Mouse (Mus musculus) gastrocnemius, postnatal 4 days (tissue): ENCODE measurements around the gene Olfr1391. TPM values are rescaled to one million over a fixed set of nuclear protein-coding genes. Genes with fewer than 3 reads are reported as not detected.
"Not testable (repeated sequence)": the region's sequence is repeated elsewhere in the genome, so short reads cannot be mapped to it uniquely, and the experiment has no call there.

Source experiments
- DNase-seq, 2 experiments: peaks; one replicate each; pipeline ENCODE4 v3.0.0; 2021 to 2022; ENCODE audit warnings: low spot score in 2 of 2, mixed read lengths in 2 of 2
- long read RNA-seq, 2 experiments: library from polyadenylated mRNA; stranded (forward); transcript quantifications; one replicate each; pipeline ENCODE4 v2.0.0; 2021
- total RNA-seq, 2 experiments: library from RNA; stranded (reverse); gene quantifications; 2 replicates each; pipeline ENCODE4 v1.2.3; 2021

Olfr1391 gene
- not detected for total RNA-seq
- long read RNA-seq, experiment 1: 0 reads
- long read RNA-seq, experiment 2: 0 reads

GRCm38 (mm10) chr11:49322442-49322841 lies at the start of gene Olfr1391:
Olfr1391 (plus strand) TSS chr11:49322742.
- DNase-seq: no peak

DNA sequence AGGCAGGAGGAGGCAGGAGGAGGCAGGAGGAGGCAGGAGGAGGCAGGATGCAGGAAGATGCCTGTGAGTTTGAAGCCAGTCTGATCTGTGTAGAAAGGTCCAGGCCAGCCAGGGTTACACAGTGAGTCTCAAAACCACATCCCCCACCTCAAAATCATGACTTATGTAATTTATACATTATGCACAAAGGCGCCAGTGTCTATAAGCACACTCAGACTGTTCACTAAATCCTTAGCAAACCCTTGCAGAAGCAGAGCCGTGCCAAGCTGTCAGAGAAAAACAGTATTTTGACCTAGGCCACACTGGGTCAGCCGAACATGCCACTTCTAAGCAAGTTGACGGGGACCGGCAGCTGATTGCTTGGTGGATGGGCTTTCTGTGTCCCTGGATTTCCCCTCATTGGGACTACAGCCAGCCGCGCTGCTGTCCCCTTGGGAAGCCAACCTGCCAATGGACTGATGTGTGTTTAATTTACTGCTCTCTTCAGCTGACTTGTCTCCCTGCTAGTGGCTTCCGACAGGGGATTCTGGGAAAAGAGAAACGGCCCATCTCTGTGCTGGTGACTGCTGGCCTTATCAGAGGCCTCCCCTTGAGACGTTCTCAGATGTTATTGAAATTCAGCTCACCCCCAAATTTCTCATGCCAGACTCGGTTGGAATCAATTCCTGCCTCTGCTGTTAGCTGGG lies 48.6 kb upstream of the Olfr1391 start:
- DNase-seq: no peak

- no peak for DNase-seq
Measured at GRCm38 (mm10) chr11:49278222-49278621, 44.3 kb upstream of the Olfr1391 start, which contains the start of gene Olfr1393. Olfr1393 (plus strand) TSS chr11:49278304.

DNA sequence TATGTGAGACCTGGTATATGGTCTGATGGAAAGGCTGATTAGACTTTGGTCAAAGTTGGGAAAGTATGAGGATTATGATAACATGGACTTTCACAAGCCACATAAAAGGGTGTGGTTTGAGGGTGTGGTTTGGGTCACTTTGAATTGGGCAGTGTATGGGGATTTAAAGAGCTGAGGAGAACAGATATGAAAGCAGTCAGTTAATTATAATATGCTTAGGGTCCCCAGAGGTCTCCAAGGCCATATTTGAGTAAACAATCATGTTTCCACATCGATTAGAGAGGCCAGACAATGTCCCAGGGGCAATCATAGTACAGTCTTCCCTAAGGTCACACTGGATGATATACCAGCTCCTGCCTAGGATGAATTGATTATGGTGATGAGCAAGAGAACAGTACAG lies 37.6 kb upstream of the Olfr1391 start, which contains the start of gene Olfr1392:
Olfr1392 (plus strand) TSS at position 301 of the 400 bp plus-strand sequence.
- DNase-seq: not testable (repeated sequence)

DNA sequence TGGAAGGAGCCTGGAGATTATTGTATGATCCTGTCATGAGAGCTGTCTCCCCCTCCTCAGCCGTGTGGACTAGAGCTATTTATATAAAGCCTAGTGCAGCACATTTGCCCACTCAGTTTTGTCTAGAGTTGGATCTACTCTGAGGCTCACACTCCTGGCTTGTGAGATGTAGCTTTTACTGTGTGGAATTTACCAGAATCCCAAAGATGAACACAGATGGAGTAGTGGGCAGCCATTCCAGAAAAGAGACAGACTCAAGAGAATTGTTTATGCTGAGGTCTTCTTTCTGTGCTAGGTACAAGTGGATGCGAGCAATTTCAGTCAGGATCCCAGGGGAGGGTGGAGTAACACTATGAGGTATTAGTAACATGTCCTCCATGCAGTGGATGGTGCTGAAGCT lies 35.3 kb upstream of the Olfr1391 start:
- no peak for DNase-seq

DNA sequence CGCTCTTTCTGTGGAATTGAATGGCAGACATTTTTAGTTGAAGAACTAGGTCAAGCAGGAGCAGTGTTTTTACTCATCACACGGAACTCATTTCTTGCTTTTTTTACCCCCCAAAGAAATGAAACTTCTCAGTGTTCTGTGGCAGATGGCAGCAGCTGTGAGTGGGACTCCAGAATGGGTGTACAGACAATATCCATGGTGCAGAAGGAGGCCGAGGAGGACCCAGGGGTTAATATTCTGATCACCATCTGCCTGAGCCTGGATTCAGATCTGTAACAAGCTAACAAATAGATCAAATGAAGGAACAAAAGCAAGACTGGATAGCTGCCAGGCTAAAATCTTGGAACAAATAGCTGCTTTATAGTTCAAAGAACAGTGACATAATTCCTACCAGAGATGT lies 29.8 kb upstream of the Olfr1391 start:
- no peak for DNase-seq

- no peak for DNase-seq
Measured at GRCm38 (mm10) chr11:49304441-49304840, 18.1 kb upstream of the Olfr1391 start, which contains the start of gene Olfr10. Olfr10 (plus strand) TSS chr11:49304741.

- DNase-seq: not testable (repeated sequence)
Measured at GRCm38 (mm10) chr11:49308547-49308946, 14.0 kb upstream of the Olfr1391 start.

GRCm38 (mm10) chr11:49326726-49327125 lies 4.2 kb downstream of the Olfr1391 start:
- DNase-seq: no peak

- DNase-seq: no peak
Measured at GRCm38 (mm10) chr11:49329686-49330085, 7.1 kb downstream of the Olfr1391 start.

DNA sequence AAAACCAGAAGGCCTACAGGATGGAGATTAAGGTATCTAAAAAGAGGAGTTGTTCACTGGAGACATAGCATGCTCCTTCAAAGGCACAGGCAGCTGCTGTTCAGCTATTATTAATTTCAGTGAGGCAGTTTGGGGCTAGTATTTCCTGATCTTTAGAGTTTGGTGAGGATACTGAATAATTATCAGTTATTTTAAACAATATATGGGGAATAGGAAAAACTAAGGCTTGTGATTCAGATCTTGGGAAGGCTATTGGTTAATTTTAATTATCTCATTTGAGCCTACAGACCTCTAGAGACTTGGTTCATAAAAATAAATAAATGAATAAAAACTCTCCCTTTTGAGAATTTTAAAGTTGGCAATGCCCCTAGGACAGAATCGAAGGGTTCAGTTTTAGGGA lies 12.3 kb downstream of the Olfr1391 start, which contains the start of gene Olfr1390:
Olfr1390 (plus strand) TSS at position 301 of the 400 bp plus-strand sequence.
- no peak for DNase-seq

DNA sequence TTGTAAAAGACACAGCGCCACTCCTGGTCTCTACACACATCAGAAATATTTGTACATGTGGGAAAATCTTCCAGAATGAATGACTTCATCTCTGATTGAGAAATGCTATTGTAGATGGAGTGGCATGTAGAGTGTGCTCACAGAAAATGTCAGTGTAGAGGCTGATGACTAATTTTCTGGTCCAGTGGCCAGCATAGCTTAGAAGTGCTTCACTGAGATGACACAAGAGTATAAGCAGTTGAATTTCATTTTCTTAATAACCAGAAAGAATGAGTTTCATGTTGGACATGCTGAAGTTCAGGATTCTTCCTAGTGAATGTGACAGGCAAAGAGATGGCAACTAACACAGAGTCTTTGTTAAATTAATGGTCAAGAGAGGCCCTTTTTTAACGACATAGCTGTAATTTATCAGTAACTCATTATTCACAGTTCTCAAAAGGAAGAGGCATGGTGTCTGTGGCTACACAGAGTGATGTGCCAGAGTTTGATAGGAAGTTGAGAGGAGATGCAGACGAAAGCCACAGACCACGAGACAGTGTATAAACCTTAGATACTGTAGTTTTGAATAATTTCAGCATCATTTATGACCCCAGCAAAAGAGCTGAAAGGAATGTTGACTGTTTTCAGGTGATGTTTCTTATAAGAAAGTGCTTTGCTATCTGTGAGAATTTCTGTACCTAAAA lies 14.7 kb downstream of the Olfr1391 start:
- DNase-seq: no peak

Other genes with a start within 250 kb of the Olfr1391 start
- gene Ifi47, start 246.2 kb upstream of the Olfr1391 start, total RNA-seq: 1 to 10 TPM; 1.6 to 2.1 TPM
- under 1 TPM in 1 of 2 experiments, not detected in 1; 0.27 TPM for gene Olfr1396, start 207.9 kb upstream of the Olfr1391 start, total RNA-seq
- gene Olfr1395, start 180.5 kb upstream of the Olfr1391 start, total RNA-seq: not detected
- not detected for gene Olfr1394, start 168.4 kb upstream of the Olfr1391 start, total RNA-seq
- gene Btnl9, start 135.6 kb upstream of the Olfr1391 start, total RNA-seq: 10 to 100 TPM; 10.8 to 11.8 TPM
- gene Zfp62, start 119.5 kb upstream of the Olfr1391 start, total RNA-seq: 10 to 100 TPM; 30.4 to 39.9 TPM
- gene Mgat1, start 78.6 kb upstream of the Olfr1391 start, total RNA-seq: 10 to 100 TPM; 61.3 to 67.4 TPM
- under 1 TPM; 0.16 to 0.22 TPM for gene Olfr1393, start 44.4 kb upstream of the Olfr1391 start, total RNA-seq
- not detected for gene Olfr1392, start 37.5 kb upstream of the Olfr1391 start, total RNA-seq
- not detected for gene Olfr10, start 18.0 kb upstream of the Olfr1391 start, total RNA-seq
- gene Olfr1390, start 12.4 kb downstream of the Olfr1391 start, total RNA-seq: not detected
- gene Olfr1389, start 100.3 kb downstream of the Olfr1391 start, total RNA-seq: not detected
- under 1 TPM; 0.12 to 0.26 TPM for gene Olfr1388, start 113.9 kb downstream of the Olfr1391 start, total RNA-seq
- not detected for gene Olfr1387, start 132.6 kb downstream of the Olfr1391 start, total RNA-seq
- gene Olfr1386, start 142.3 kb downstream of the Olfr1391 start, total RNA-seq: not detected
- gene Olfr1385, start 166.3 kb downstream of the Olfr1391 start, total RNA-seq: not detected
- gene Olfr1384, start 184.0 kb downstream of the Olfr1391 start, total RNA-seq: not detected
- not detected for gene Olfr1383, start 196.9 kb downstream of the Olfr1391 start, total RNA-seq
- gene Olfr1382, start 205.5 kb downstream of the Olfr1391 start, total RNA-seq: not detected
- gene Olfr1381, start 220.7 kb downstream of the Olfr1391 start, total RNA-seq: not detected
- gene Olfr1380, start 234.1 kb downstream of the Olfr1391 start, total RNA-seq: not detected